Mouse (Mus musculus) neural tube, embryonic 14.5 days (tissue): ENCODE data around the gene Acrbp. TPM values are rescaled to one million over a fixed set of nuclear protein-coding genes. Genes with fewer than 3 reads are reported as not detected.

Experiments
- ATAC-seq: fragments of 200-750 bp; cut with Nextera tagmentation; 2 replicates; pipeline ENCODE4 v1.8.0; 2017; ENCODE audit warnings: low read depth, mild to moderate bottlenecking, moderate TSS enrichment, moderate library complexity
- H3K27ac ChIP-seq: fragments of 300-500 bp; sonication (generic); 2 replicates; pipeline ENCODE4 v1.5.1; 2014; ENCODE audit warnings: low read depth, mild to moderate bottlenecking, control low read depth, low read length, moderate library complexity, mixed read lengths
- H3K27me3 ChIP-seq: fragments of 300-500 bp; sonication (generic); 2 replicates; pipeline ENCODE4 v1.6.1; 2014; ENCODE audit warnings: low read length; ENCODE audit not compliant: control insufficient read depth, insufficient read depth
- H3K36me3 ChIP-seq: fragments of 300-500 bp; sonication (generic); 2 replicates; pipeline ENCODE4 v1.6.1; 2014; ENCODE audit warnings: low read length, mixed read lengths; ENCODE audit not compliant: control insufficient read depth, insufficient read depth
- H3K4me1 ChIP-seq: fragments of 300-500 bp; sonication (generic); 2 replicates; pipeline ENCODE4 v1.6.1; 2014; ENCODE audit warnings: low read length; ENCODE audit not compliant: control insufficient read depth, insufficient read depth
- H3K4me2 ChIP-seq: fragments of 300-500 bp; sonication (generic); 2 replicates; pipeline ENCODE4 v1.6.1; 2014; ENCODE audit warnings: mild to moderate bottlenecking, low read depth, low read length, control low read depth
- H3K4me3 ChIP-seq: fragments of 300-500 bp; sonication (generic); 2 replicates; pipeline ENCODE4 v1.5.1; 2014; ENCODE audit warnings: low read depth, low read length, control low read depth, mixed read lengths
- H3K9ac ChIP-seq: fragments of 300-500 bp; sonication (generic); replicated peaks from 2 replicates; pipeline ENCODE4 v1.6.1; 2014; ENCODE audit warnings: low read depth, mild to moderate bottlenecking, control low read depth, low read length, mixed read lengths
- H3K9me3 ChIP-seq: fragments of 300-500 bp; sonication (generic); 2 replicates; pipeline ENCODE4 v1.6.1; 2016; ENCODE audit warnings: low read length; ENCODE audit not compliant: control insufficient read depth
- WGBS: fragments of 180-500 bp; shearing (Covaris S2); extraction: QIAGEN DNeasy Blood & Tissue Kit; methylation state at CpG from one replicate; pipeline ENCODE4 v1.1.7; 2014; 5-methylcytosine and 5-hydroxymethylcytosine counted together
- polyA plus RNA-seq: library from polyadenylated mRNA; unstranded; fragments of >200 nt; fragmentation: Nextera tagmentation; extraction: Ambion mirVana; gene quantifications from 2 replicates; pipeline ENCODE4 v1.2.1, GENCODE M21; 2014

Gene Acrbp
- polyA plus RNA-seq, 1 experiment from 2014 or later, result 19.8 TPM

DNA sequence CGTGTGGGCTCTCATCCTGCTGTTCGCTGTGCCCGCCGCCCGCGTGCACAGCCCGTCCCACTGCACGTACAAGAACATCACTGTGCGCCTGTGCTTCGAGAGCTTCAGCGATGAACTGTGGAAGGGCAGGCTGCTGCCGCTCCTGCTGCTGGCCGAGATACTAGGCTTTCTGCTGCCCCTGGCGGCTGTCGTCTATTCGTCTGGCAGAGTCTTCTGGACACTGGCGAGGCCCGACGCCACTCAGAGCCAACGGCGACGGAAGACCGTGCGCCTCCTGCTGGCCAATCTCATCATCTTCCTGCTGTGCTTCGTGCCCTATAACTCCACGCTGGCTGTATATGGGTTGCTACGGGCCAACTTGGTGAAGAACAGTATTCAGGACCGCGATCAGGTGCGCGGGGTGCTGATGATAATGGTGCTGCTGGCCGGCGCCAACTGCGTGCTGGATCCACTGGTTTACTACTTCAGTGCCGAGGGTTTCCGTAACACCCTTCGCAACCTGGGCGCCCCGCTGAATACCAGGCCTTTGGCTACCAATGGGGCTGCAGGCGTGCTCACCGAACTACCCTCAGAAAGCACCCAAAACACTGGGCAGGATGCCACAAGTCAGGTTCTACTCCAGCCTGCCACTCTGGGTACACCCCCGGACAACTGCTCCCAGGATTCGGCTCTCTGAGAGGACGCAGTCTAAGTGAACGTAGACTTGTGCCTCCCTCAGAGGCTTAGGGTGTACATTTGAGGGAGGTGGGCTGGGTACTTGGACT lies 32.5 kb downstream of the Acrbp start:
- Histone ChIP-seq H3K36me3 (no peaks in the 10 kb centered on the region), H3K27me3 (no peaks in the 10 kb centered on the region), H3K9ac (peak overlapping the region; percentile 61), H3K4me3 (peak overlapping the region; percentile 30; the same call in 1 of the 2 replicates), H3K9me3 (no peaks in the 10 kb centered on the region), H3K4me2 (peak overlapping the region; percentile 57), H3K4me1 (no peaks in the 10 kb centered on the region; the same call in 1 of the 2 replicates), H3K27ac (peak overlapping the region; percentile 91)
- peak; percentile 92 for ATAC-seq
- WGBS, result 22% methylated on average over 45 of the region's 45 CpGs

DNA sequence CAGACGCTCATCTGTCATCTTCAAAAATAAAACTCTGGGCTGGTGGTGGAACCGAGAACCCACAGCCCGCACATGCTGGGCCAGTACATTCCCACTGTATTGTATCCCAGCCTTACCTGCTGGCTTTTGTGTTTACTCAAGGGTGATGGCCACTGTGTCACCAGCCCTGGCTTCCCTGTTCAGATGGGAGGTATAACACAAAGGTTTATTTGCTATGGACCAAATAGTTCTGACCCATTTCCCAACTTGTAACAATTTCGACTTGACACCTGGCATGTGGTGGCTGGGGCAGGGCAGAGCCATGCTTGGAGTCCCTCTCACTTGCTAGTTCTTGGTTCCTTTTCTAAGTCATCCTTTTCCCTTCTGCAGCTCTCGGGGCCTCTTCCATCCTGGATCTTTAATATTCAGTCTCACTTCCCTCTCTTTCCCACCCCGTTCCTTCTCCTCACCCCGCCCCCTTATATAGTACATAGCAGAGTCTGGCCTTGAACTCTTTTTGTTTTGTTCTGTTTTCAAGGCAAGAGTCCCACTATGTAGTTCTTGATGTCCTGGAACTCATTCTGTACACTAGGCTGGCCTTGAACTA lies 33.4 kb downstream of the Acrbp start:
- WGBS, result 95% methylated on average over 7 of the region's 7 CpGs
- no peaks in the 10 kb centered on the region; the same call in 1 of the 2 replicates for H3K4me1 ChIP-seq
- ATAC-seq, result no peak
- H3K27me3 ChIP-seq, result no peaks in the 10 kb centered on the region
- no peak overlapping the region for H3K4me2 ChIP-seq
- H3K36me3 ChIP-seq, result no peaks in the 10 kb centered on the region
- no peaks in the 10 kb centered on the region for H3K9me3 ChIP-seq
- H3K27ac ChIP-seq, result no peak overlapping the region
- no peak overlapping the region; the same call in 1 of the 2 replicates for H3K9ac ChIP-seq
- H3K4me3 ChIP-seq, result no peak overlapping the region

DNA sequence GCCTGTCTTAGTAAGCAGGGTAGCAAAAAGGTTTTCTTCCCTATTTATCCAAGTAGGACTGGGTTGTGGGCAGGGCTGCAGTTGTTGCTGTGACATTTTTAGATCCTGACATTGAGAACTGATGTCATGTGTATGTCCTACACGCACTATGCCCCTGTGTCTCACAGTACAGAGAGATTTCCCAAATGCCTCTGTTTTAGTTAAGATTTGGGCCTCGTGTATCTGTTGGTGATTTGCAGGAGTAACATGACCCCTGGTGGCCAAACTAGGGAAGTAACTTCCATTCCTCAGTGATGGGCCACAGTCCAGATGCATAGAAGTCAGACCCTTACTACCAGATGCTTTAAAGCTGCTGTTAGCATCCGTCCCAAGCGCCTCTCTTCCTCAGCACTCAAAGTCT lies 34.9 kb downstream of the Acrbp start:
- peaks cover 7% of the 10 kb centered on the region for H3K4me1 ChIP-seq
- H3K9me3 ChIP-seq, result no peaks in the 10 kb centered on the region
- H3K4me2 ChIP-seq, result no peak overlapping the region
- no peaks in the 10 kb centered on the region for H3K36me3 ChIP-seq
- H3K4me3 ChIP-seq, result no peak overlapping the region
- no peak overlapping the region for H3K9ac ChIP-seq
- no peak overlapping the region for H3K27ac ChIP-seq
- WGBS, result 4% methylated on average over 4 of the region's 4 CpGs
- 0 out of 2 replicates have a peak, but pooled peaks have one; percentile 5 for ATAC-seq
- H3K27me3 ChIP-seq, result no peaks in the 10 kb centered on the region

DNA sequence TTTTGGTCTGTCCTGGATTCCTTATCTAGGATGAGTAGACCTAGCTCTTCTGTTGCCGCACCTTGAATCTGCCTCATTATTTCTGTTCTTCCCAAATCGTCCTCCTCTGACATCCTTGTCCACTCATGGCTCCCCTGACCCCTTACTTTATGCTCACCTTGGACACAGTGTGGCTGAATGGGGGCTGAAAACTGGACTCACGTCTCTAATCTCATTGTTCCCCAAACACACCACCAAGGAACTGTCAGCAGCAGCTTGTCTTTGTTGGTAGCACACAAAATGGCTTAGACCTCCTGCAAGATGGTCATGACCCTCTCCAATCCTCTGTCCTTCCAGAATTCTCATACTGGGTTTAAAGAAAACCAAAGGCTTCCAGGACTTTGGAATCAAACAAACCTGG lies 38.4 kb downstream of the Acrbp start:
- H3K4me2 ChIP-seq, result no peak overlapping the region
- 87% methylated on average over 3 of the region's 3 CpGs for WGBS
- no peaks in the 10 kb centered on the region for H3K9me3 ChIP-seq
- H3K36me3 ChIP-seq, result no peaks in the 10 kb centered on the region
- ATAC-seq, result no peak
- H3K9ac ChIP-seq, result no peak overlapping the region
- H3K4me1 ChIP-seq, result peaks cover 20% of the 10 kb centered on the region
- H3K27me3 ChIP-seq, result no peaks in the 10 kb centered on the region
- peak overlapping the region; percentile 92 for H3K27ac ChIP-seq
- no peak overlapping the region for H3K4me3 ChIP-seq

DNA sequence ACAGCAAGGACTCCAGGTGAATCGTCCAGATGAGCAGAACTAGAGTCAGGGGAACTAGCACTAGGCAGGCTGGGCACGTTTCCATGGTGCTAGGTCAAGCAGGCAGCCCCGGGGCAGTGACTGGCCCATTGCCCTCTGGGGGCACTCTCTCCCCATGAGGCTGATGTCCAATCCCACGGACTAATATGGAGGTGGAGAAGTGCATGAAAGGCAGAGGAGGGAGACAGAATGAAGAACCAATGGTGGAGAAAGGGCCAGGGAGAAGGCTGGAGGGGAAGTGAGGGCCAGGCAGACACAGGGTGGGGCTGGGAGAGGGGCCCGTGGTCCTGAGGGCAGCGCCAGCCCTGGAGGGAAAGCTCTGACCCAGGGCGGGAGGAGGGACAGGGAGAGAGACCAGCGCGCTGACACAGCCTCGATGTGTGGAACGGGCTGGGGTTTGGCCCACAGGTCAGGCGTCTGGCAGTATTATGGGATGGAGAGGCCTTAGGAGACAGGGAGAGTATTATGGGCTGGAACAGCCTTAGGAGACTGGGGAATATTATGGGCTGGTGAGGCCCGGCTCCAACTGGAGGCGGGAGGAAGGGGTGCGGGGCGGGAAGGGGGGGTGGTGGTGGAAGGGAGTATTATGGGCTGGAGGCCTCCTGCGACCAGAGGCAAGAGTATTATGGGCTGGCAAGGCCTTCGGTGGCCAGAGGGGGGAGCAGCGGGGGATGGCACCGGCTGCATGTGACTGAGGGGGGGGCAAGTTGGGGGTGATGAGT lies 39.3 kb downstream of the Acrbp start:
- Histone ChIP-seq H3K9ac (peak overlapping the region; percentile 37; the same call in 1 of the 2 replicates), H3K27me3 (no peaks in the 10 kb centered on the region), H3K36me3 (no peaks in the 10 kb centered on the region), H3K4me2 (peak overlapping the region; percentile 44; the same call in 1 of the 2 replicates), H3K9me3 (no peaks in the 10 kb centered on the region), H3K27ac (peak overlapping the region; percentile 92), H3K4me1 (peaks cover 20% of the 10 kb centered on the region), H3K4me3 (no peak overlapping the region)
- ATAC-seq, result peak; percentile 81
- under 1% methylated on average over 17 of the region's 20 CpGs for WGBS

DNA sequence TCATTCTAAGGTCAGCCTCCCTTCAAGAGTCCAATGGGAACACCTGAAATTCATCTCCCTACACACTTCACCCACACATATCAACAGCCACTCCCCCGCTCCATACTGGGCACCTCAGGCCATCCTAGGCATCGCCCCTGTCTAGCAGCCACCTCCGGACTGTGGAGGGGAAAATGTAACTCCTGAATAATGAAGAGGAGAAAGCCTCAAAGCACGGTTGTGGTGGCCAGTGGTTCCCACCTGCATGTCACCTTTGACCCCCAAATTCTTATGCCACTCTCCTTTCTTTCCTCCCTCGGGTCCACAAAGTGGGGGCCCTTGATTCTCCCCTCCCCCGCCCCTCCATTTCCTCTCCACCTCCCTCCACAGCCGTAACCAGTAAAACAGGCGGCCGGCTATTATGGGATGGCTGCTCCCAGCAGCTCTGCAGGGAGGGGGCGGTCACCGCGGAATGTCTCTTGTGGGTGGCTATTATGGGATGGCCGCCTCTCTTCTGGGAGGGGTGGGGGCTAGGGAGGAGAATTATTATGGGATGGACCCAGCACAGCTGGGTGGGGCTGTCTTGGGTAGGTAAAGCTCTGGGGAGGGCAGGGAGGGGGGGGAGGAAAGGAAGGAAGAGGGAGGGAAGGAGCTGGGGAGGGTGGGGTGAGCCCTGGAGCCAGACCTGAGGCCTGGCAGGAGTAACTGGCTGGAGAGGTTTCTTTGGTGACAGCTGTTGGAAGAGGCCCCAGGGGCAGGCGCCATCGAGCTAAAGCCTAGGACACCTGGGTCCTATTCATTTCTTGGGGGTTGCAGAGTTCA lies 40.2 kb downstream of the Acrbp start:
- no peak overlapping the region for H3K4me3 ChIP-seq
- peak overlapping the region; percentile 44 for H3K4me2 ChIP-seq
- no peaks in the 10 kb centered on the region for H3K9me3 ChIP-seq
- peak; percentile 76 for ATAC-seq
- no peaks in the 10 kb centered on the region for H3K36me3 ChIP-seq
- peaks cover 20% of the 10 kb centered on the region for H3K4me1 ChIP-seq
- 3% methylated on average over 15 of the region's 15 CpGs for WGBS
- peak overlapping the region; percentile 92 for H3K27ac ChIP-seq
- no peaks in the 10 kb centered on the region for H3K27me3 ChIP-seq
- peak overlapping the region; percentile 37; the same call in 1 of the 2 replicates for H3K9ac ChIP-seq

DNA sequence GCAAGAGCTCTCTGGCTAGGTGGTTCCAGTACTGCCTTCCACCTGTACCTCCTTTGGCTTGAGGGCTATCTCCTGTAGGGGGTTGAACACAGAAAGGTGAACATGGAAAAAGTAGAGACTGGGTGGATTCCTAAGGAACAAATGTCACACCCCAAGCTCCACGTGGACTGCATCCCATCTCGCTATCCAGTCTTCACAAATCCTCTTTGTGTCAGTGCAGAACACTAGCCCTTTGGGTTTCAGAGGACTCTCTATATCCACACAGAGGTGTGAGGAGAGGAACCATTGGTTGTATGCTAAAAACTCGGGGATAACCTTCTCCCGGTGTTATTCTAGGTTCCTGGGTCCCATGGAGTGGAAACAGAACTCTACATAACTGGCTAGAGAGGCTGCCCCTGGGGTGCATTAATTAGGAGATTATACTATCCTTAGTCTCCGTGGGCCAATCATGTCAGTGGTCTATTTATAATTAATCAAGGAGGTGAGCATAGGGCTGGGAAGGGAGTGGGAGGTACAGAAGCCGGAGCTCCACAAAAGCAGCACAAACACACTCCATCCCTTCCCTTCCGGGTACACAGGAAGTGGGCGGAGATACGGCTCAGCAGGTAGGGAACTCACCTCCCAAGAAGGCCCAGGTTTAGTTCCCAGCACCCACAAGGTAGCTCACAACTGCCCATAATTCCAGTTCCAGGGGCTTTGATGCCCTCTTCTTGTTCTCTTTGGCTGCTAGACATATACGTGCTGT lies 41.0 kb downstream of the Acrbp start:
- H3K36me3 ChIP-seq, result no peaks in the 10 kb centered on the region
- H3K4me3 ChIP-seq, result no peak overlapping the region
- peak overlapping the region; percentile 92 for H3K27ac ChIP-seq
- peaks cover 20% of the 10 kb centered on the region for H3K4me1 ChIP-seq
- peak overlapping the region; percentile 44 for H3K4me2 ChIP-seq
- 0 out of 2 replicates have a peak overlapping the region, but pooled peaks have one; percentile 37 for H3K9ac ChIP-seq
- no peaks in the 10 kb centered on the region for H3K9me3 ChIP-seq
- 47% methylated on average over 10 of the region's 10 CpGs for WGBS
- H3K27me3 ChIP-seq, result no peaks in the 10 kb centered on the region
- no peak; the same call in 1 of the 2 replicates for ATAC-seq

DNA sequence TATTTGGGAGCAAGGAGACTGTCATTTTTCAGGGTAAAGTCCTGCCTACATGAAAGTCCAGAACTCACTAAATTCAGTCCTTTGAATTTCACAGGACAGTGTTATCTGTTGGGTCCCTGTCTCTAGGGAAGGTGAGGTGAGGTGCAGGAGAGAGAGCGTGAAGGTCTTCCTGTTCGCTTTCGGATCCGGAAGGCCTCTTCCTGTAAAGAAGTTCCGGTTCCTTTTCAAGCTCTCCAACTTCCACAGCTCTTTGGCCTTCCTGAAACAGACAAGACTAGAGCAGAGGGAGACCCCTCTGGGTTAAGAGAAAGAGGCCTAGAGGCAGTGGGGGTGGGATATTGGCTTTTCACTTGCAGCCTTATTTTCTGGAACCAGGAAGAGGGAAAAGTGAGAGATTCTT lies 42.9 kb downstream of the Acrbp start:
- peaks cover 22% of the 10 kb centered on the region for H3K4me1 ChIP-seq
- no peaks in the 10 kb centered on the region for H3K36me3 ChIP-seq
- H3K27me3 ChIP-seq, result no peaks in the 10 kb centered on the region; the same call in 1 of the 2 replicates
- WGBS, result 92% methylated on average over 5 of the region's 5 CpGs
- H3K27ac ChIP-seq, result no peak overlapping the region
- no peaks in the 10 kb centered on the region for H3K9me3 ChIP-seq
- H3K4me2 ChIP-seq, result no peak overlapping the region
- H3K9ac ChIP-seq, result no peak overlapping the region
- no peak overlapping the region for H3K4me3 ChIP-seq
- ATAC-seq, result no peak
